In the genomic region with DNA sequence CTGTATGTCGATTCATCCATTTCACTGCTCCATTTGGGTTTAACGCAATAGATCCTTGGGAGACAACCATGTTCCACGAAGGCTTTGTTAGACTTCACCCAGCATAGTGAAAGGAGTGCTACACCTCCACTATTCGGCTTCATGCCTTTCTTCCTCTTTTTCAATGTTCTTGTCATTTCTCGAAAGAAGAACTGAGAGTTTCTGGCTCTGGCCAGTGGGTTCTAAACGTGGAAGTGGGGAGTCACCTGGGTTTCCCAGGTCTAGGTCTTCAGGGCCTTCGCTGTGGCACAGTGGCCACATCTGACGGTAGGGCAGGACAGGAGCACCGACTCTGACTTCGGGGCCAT, we compare ENCODE assay signal across 9 mouse cellular contexts. TPM values are rescaled to one million over a fixed set of nuclear protein-coding genes. Genes with fewer than 3 reads are reported as not detected.
DNase-seq lines count a peak whose midpoint lies in the region; ATAC-seq and TF ChIP-seq lines count a peak whose summit lies in the region.
"Had no signal": no experiment of that assay in that cellular context is flagged by ENCODE, and none has a peak within 500 bp of the region (broad histone marks: within the 10 kb centered on the region; RNA-seq: fewer than 3 reads in every experiment).

No protein-coding gene starts in this region.

- H3K4me1 ChIP-seq in embryonic facial prominence, embryonic 14.5 days (ENCODE audit: control insufficient read depth, insufficient read depth, low read length) = peaks cover 10% of the 10 kb centered on the region
- H3K4me1 ChIP-seq in intestine, postnatal 0 days (replicated peaks; ENCODE audit: control insufficient read depth, insufficient read depth, low read length) = no peaks in the 10 kb centered on the region; the same call in 1 of the 2 replicates
- H3K4me1 ChIP-seq in neural tube, embryonic 15.5 days = peaks cover 13% of the 10 kb centered on the region

- peak overlapping the region; percentile 98 for H3K27ac ChIP-seq in left cerebral cortex, adult 2 months
- H3K27ac ChIP-seq in embryonic facial prominence, embryonic 14.5 days (replicated peaks; ENCODE audit: low read depth, low read length) = peak overlapping the region; percentile 97
- 0 out of 2 replicates have a peak overlapping the region, but pooled peaks have one; percentile 94 for H3K27ac ChIP-seq in intestine, postnatal 0 days (ENCODE audit: low read depth, low read length)
- H3K27ac ChIP-seq in neural tube, embryonic 15.5 days (replicated peaks) = peak overlapping the region; percentile 97

- DNase-seq in left cerebral cortex, adult 2 months (ENCODE audit: extremely low spot score in 1 of 2, low spot score in 2 of 2) = no peak
- DNase-seq in left cerebral cortex, adult 9 months (ENCODE audit: low spot score in 2 of 2) = no peak
- no peak for DNase-seq in embryonic facial prominence, embryonic 14.5 days (ENCODE audit: low spot score)
- no peak for DNase-seq in adrenal gland, adult 8-10 months

- TF ChIP-seq CTCF in left cerebral cortex, adult 2 months (IDR thresholded peaks at IDR 0.05) = no peak
- no peak for TF ChIP-seq CTCF in intestine, postnatal 0 days (IDR thresholded peaks at IDR 0.05; ENCODE audit: low read depth)

- 35% methylated on average over 10 of the region's 10 CpGs for WGBS in embryonic facial prominence, embryonic 14.5 days
- 34% methylated on average over 10 of the region's 10 CpGs for WGBS in intestine, postnatal 0 days
- 35% methylated on average over 10 of the region's 10 CpGs for WGBS in neural tube, embryonic 15.5 days

- peak overlapping the region; percentile 87; the same call in 1 of the 2 replicates for H3K9ac ChIP-seq in embryonic facial prominence, embryonic 14.5 days (ENCODE audit: low read depth, low read length)
- H3K9ac ChIP-seq in intestine, postnatal 0 days (ENCODE audit: low read depth, low read length) = peak overlapping the region; percentile 80; the same call in 1 of the 2 replicates
- H3K9ac ChIP-seq in neural tube, embryonic 15.5 days (replicated peaks) = peak overlapping the region; percentile 89; the same call in 1 of the 2 replicates

- no peaks in the 10 kb centered on the region for H3K27me3 ChIP-seq in embryonic facial prominence, embryonic 14.5 days (replicated peaks; ENCODE audit: control insufficient read depth, insufficient read depth, low read length)
- H3K27me3 ChIP-seq in intestine, postnatal 0 days (replicated peaks; ENCODE audit: control insufficient read depth, insufficient read depth, low read length) = no peaks in the 10 kb centered on the region
- no peaks in the 10 kb centered on the region for H3K27me3 ChIP-seq in neural tube, embryonic 15.5 days (replicated peaks)

- H3K36me3 ChIP-seq in embryonic facial prominence, embryonic 14.5 days (ENCODE audit: control insufficient read depth, insufficient read depth, low read length) = peaks cover 51% of the 10 kb centered on the region
- peaks cover 42% of the 10 kb centered on the region for H3K36me3 ChIP-seq in intestine, postnatal 0 days (ENCODE audit: control insufficient read depth, insufficient read depth)
- peaks cover 50% of the 10 kb centered on the region for H3K36me3 ChIP-seq in neural tube, embryonic 15.5 days

- peak overlapping the region; percentile 82 for H3K4me2 ChIP-seq in embryonic facial prominence, embryonic 14.5 days (ENCODE audit: low read depth, low read length)
- H3K4me2 ChIP-seq in intestine, postnatal 0 days (replicated peaks; ENCODE audit: low read depth) = peak overlapping the region; percentile 84
- peak overlapping the region; percentile 74 for H3K4me2 ChIP-seq in neural tube, embryonic 15.5 days

- H3K9me3 ChIP-seq in embryonic facial prominence, embryonic 14.5 days (ENCODE audit: control insufficient read depth, low read length) = no peaks in the 10 kb centered on the region
- H3K9me3 ChIP-seq in intestine, postnatal 0 days (ENCODE audit: control insufficient read depth) = no peaks in the 10 kb centered on the region
- no peaks in the 10 kb centered on the region for H3K9me3 ChIP-seq in neural tube, embryonic 15.5 days (replicated peaks)

- intact Hi-C loops in left cerebral cortex, adult 2 months (cut with DNase I) = loop anchor here (2.0 kb wide), 2 partner anchors 28 to 108 kb away; partner anchors contain the start of gene Gatad2b

- no peak for ATAC-seq in embryonic facial prominence, embryonic 14.5 days (ENCODE audit: low read depth)
- no peak for ATAC-seq in intestine, postnatal 0 days
- no peak for ATAC-seq in neural tube, embryonic 15.5 days (ENCODE audit: low FRiP score)
- no peak for ATAC-seq in frontal cortex, adult (ENCODE audit: low TSS enrichment)
- ATAC-seq in megakaryocyte-erythroid progenitor cell, adult 5-6 weeks (replicated peaks; ENCODE audit: low FRiP score, low TSS enrichment, poor library complexity, severe bottlenecking) = no peak

- H3K4me3 ChIP-seq in left cerebral cortex, adult 2 months = peak overlapping the region; percentile 97
- H3K4me3 ChIP-seq in embryonic facial prominence, embryonic 14.5 days (ENCODE audit: low read depth, low read length) = peak overlapping the region; percentile 86
- H3K4me3 ChIP-seq in intestine, postnatal 0 days (ENCODE audit: low read depth, low read length) = peak overlapping the region; percentile 69
- H3K4me3 ChIP-seq in neural tube, embryonic 15.5 days (replicated peaks) = peak overlapping the region; percentile 83

RNA-seq across cellular contexts. Expression of gene Dennd4b, which starts 0.3 kb away (rescaled TPM):
- total RNA-seq in left cerebral cortex, adult 2 months (2021) = 10 to 100 TPM; 35.0 to 36.7 TPM
- 4.1 and 4.7 TPM in 2 replicates for polyA plus RNA-seq in embryonic facial prominence, embryonic 14.5 days (2014; fragmentation: Nextera tagmentation; extraction: Ambion mirVana)
- polyA plus RNA-seq in intestine, postnatal 0 days (2015; fragmentation: Nextera tagmentation; extraction: Ambion mirVana) = 0.93 and 0.94 TPM in 2 replicates
- 7.3 and 9.0 TPM in 2 replicates for polyA plus RNA-seq in neural tube, embryonic 15.5 days (2015; fragmentation: Nextera tagmentation; extraction: Ambion mirVana)
- total RNA-seq in adrenal gland, adult 8-10 months (2022) = 10 to 100 TPM in 3 of 4 experiments, 1 to 10 TPM in 1; 9.2 to 14.5 (median 12.8) TPM
- total RNA-seq in megakaryocyte-erythroid progenitor cell, adult 5-6 weeks (2014; fragmentation: Nextera tagmentation) = 32.4 and 33.3 TPM in 2 replicates
- total RNA-seq in megakaryocyte-erythroid progenitor cell, adult 5-6 weeks (2017) = 7.0 and 21.5 TPM in 2 replicates

RNA-seq across cellular contexts. Expression of gene Crtc2, which starts 10.7 kb away (rescaled TPM):
- 10 to 100 TPM; 39.5 to 43.6 TPM for total RNA-seq in left cerebral cortex, adult 2 months (2021)
- 14.2 and 14.4 TPM in 2 replicates for polyA plus RNA-seq in embryonic facial prominence, embryonic 14.5 days (2014; fragmentation: Nextera tagmentation; extraction: Ambion mirVana)
- polyA plus RNA-seq in intestine, postnatal 0 days (2015; fragmentation: Nextera tagmentation; extraction: Ambion mirVana) = 12.2 and 14.9 TPM in 2 replicates
- 20.7 and 28.1 TPM in 2 replicates for polyA plus RNA-seq in neural tube, embryonic 15.5 days (2015; fragmentation: Nextera tagmentation; extraction: Ambion mirVana)
- 10 to 100 TPM; 43.5 to 73.2 (median 63.9) TPM for total RNA-seq in adrenal gland, adult 8-10 months (2022)
- total RNA-seq in megakaryocyte-erythroid progenitor cell, adult 5-6 weeks (2014; fragmentation: Nextera tagmentation) = 33.0 and 45.4 TPM in 2 replicates
- 5.6 and 10.8 TPM in 2 replicates for total RNA-seq in megakaryocyte-erythroid progenitor cell, adult 5-6 weeks (2017)

RNA-seq across cellular contexts. Expression of gene Slc39a1, which starts 16.7 kb away (rescaled TPM):
- total RNA-seq in left cerebral cortex, adult 2 months (2021) = 10 to 100 TPM; 38.8 to 43.0 TPM
- polyA plus RNA-seq in embryonic facial prominence, embryonic 14.5 days (2014; fragmentation: Nextera tagmentation; extraction: Ambion mirVana) = 88.1 and 90.9 TPM in 2 replicates
- polyA plus RNA-seq in intestine, postnatal 0 days (2015; fragmentation: Nextera tagmentation; extraction: Ambion mirVana) = 153 and 158 TPM in 2 replicates
- polyA plus RNA-seq in neural tube, embryonic 15.5 days (2015; fragmentation: Nextera tagmentation; extraction: Ambion mirVana) = 49.3 and 56.0 TPM in 2 replicates
- total RNA-seq in adrenal gland, adult 8-10 months (2022) = 100 to 1,000 TPM; 129 to 172 (median 151) TPM
- total RNA-seq in megakaryocyte-erythroid progenitor cell, adult 5-6 weeks (2014; fragmentation: Nextera tagmentation) = 21.9 and 23.2 TPM in 2 replicates
- 27.2 and 36.8 TPM in 2 replicates for total RNA-seq in megakaryocyte-erythroid progenitor cell, adult 5-6 weeks (2017)

RNA-seq across cellular contexts. Expression of gene Creb3l4, which starts 21.3 kb away (rescaled TPM):
- under 1 TPM; 0.42 to 0.50 TPM for total RNA-seq in left cerebral cortex, adult 2 months (2021)
- 5.2 and 6.1 TPM in 2 replicates for polyA plus RNA-seq in embryonic facial prominence, embryonic 14.5 days (2014; fragmentation: Nextera tagmentation; extraction: Ambion mirVana)
- polyA plus RNA-seq in intestine, postnatal 0 days (2015; fragmentation: Nextera tagmentation; extraction: Ambion mirVana) = 7.5 and 8.6 TPM in 2 replicates
- 0.82 and 2.2 TPM in 2 replicates for polyA plus RNA-seq in neural tube, embryonic 15.5 days (2015; fragmentation: Nextera tagmentation; extraction: Ambion mirVana)
- total RNA-seq in adrenal gland, adult 8-10 months (2022) = 1 to 10 TPM in 1 of 4 experiments, under 1 TPM in 3; 0.35 to 1.3 (median 0.63) TPM
- total RNA-seq in megakaryocyte-erythroid progenitor cell, adult 5-6 weeks (2014; fragmentation: Nextera tagmentation) = not detected in 2 replicates
- not detected in 2 replicates for total RNA-seq in megakaryocyte-erythroid progenitor cell, adult 5-6 weeks (2017)
- polyA plus RNA-seq: inflammation-experienced regulatory T-cells, adult 6 months had no signal

RNA-seq across cellular contexts. Expression of gene Gatad2b, which starts 28.3 kb away (rescaled TPM):
- total RNA-seq in left cerebral cortex, adult 2 months (2021) = 100 to 1,000 TPM in 1 of 2 experiments, 10 to 100 TPM in 1; 93.5 to 103 TPM
- 13.2 and 13.4 TPM in 2 replicates for polyA plus RNA-seq in embryonic facial prominence, embryonic 14.5 days (2014; fragmentation: Nextera tagmentation; extraction: Ambion mirVana)
- polyA plus RNA-seq in intestine, postnatal 0 days (2015; fragmentation: Nextera tagmentation; extraction: Ambion mirVana) = 4.7 and 6.6 TPM in 2 replicates
- polyA plus RNA-seq in neural tube, embryonic 15.5 days (2015; fragmentation: Nextera tagmentation; extraction: Ambion mirVana) = 13.2 and 15.0 TPM in 2 replicates
- 10 to 100 TPM; 62.6 to 85.2 (median 71.6) TPM for total RNA-seq in adrenal gland, adult 8-10 months (2022)
- 65.5 and 68.0 TPM in 2 replicates for total RNA-seq in megakaryocyte-erythroid progenitor cell, adult 5-6 weeks (2014; fragmentation: Nextera tagmentation)
- total RNA-seq in megakaryocyte-erythroid progenitor cell, adult 5-6 weeks (2017) = 23.8 and 28.5 TPM in 2 replicates
